Mouse (Mus musculus) G1E (cell line): ENCODE results near the gene Slc9a3r1. TPM values are rescaled to one million over a fixed set of nuclear protein-coding genes. Genes with fewer than 3 reads are reported as not detected.
A peak's percentile ranks its signal among the peaks of the same experiment; 100 is the strongest.

Source experiments
- ATAC-seq: 2 replicates; pipeline ENCODE4 v1.8.0; 2016; ENCODE audit warnings: mild to moderate bottlenecking; ENCODE audit not compliant: insufficient number of reproducible peaks, poor library complexity, low FRiP score, severe bottlenecking; ENCODE audit errors: extremely low read depth
- DNase-seq: peaks from one replicate; pipeline ENCODE4 v3.0.0; 2012; ENCODE audit warnings: low spot score
- H3K27me3 ChIP-seq: 2 replicates; pipeline ENCODE4 v1.6.1; 2012; ENCODE audit warnings: mild to moderate bottlenecking, low read length, inconsistent platforms; ENCODE audit not compliant: insufficient read depth
- H3K36me3 ChIP-seq: replicated peaks from 2 replicates; pipeline ENCODE3; 2012; ENCODE audit warnings: mild to moderate bottlenecking, inconsistent platforms
- H3K4me1 ChIP-seq: 2 replicates; pipeline ENCODE4 v1.6.1; 2012; ENCODE audit warnings: low read depth, low read length, inconsistent platforms, mixed read lengths; ENCODE audit not compliant: insufficient read depth
- H3K4me3 ChIP-seq: 2 replicates; pipeline ENCODE4 v1.5.1; 2012; ENCODE audit warnings: low read depth, mild to moderate bottlenecking, inconsistent platforms, low read length, moderate library complexity, mixed read lengths
- H3K9me3 ChIP-seq: replicated peaks from 2 replicates; pipeline ENCODE4 v1.6.1; 2012; ENCODE audit warnings: inconsistent platforms
- CTCF ChIP-seq: IDR thresholded peaks from 2 replicates; pipeline ENCODE4 v1.5.1; 2012; ENCODE audit warnings: low read depth, low read length, inconsistent platforms, mixed read lengths
- GATA1 ChIP-seq: IDR thresholded peaks from 2 replicates; pipeline ENCODE4 v1.6.1; 2012; ENCODE audit warnings: borderline replicate concordance, low read length, inconsistent platforms, mixed read lengths
- GATA2 ChIP-seq: IDR thresholded peaks from 2 replicates; pipeline ENCODE4 v1.6.1; 2012; ENCODE audit warnings: low read depth, low read length, inconsistent platforms, borderline replicate concordance
- POLR2AphosphoS5 ChIP-seq: IDR thresholded peaks from 2 replicates; pipeline ENCODE4 v1.6.1; 2012; ENCODE audit warnings: low read depth, low read length, inconsistent platforms; ENCODE audit not compliant: insufficient replicate concordance
- TAL1 ChIP-seq: conservative IDR thresholded peaks from 2 replicates; pipeline ENCODE4 v1.6.1; 2012; ENCODE audit warnings: low read depth, low read length, inconsistent platforms, mixed read lengths
- polyA plus RNA-seq: library from polyadenylated mRNA; stranded (reverse); fragments of >175 nt; gene quantifications from 2 replicates; pipeline ENCODE4 v1.2.3, GENCODE M21; 2012
- total RNA-seq, 2 experiments: library from RNA; stranded (forward) in 1 of 2; stranded (reverse) in 1 of 2; fragments of 200-1000 nt in 1 of 2; fragments of >200 nt in 1 of 2; fragmentation: Nextera tagmentation in 1 of 2; gene quantifications; 2 replicates each; pipeline ENCODE4 v1.2.3; 2014 to 2017

Slc9a3r1 gene
- total and polyA plus RNA-seq, 3 experiments: 57.3 to 357 (median 94.5) TPM

DNA sequence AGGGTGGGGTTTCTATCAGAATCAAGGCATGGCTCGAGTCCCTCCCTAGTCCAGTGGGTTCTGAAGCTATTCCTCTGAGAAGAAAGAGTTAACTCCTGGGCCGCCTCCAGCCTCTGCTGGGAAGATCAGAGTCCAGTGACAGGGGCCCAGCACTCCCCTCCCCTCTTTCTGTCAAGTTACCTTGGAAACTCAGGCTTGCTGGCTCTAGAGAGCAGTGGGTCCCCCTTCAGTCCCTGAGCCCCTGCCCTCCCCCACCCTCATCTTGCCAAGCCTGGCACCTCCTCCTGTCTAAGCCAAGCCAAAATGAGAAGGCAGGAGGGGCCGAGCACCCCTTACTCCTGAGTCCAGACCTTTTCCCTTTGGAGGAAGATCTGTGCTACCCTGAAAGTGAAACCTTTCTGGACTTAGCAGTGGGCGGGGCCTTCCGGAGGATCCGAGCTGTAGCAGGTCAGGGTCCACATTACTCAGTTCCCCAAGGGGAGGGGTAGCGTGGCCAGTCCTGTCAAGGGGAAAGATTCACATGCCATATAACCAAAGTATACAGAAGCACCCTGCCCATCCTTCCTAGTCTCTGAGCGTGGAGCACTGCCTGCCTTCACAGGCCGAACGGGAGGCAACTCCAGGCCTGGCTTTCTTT, 14.5 kb downstream of the Slc9a3r1 start:
- no peak for TF ChIP-seq TAL1
- peaks cover 56% of the 10 kb centered on the region for H3K4me1 ChIP-seq
- ATAC-seq: no peak

DNA sequence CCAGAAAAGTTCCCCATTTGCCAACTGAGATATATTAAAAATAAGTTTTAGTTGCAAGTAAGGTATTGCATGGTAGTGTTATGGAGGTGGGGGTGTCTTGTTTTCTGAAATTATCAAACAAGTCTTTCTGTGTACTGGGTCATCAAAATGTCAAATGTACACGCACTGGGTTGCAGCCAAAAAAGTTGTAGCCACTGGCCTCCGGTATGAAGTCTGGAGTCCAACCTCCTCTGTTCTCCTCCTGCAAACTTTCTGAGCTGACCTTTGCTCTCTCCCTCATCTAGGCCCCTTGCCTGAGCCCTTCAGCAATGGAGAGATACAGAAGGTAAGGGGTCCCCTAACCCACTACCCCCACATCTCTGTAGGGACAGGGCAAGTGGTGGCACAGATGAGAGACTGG, 15.6 kb downstream of the Slc9a3r1 start:
- Histone ChIP-seq H3K27me3 (no peaks in the 10 kb centered on the region), H3K36me3 (peaks cover 99% of the 10 kb centered on the region), H3K4me1 (peaks cover 54% of the 10 kb centered on the region), H3K9me3 (no peaks in the 10 kb centered on the region), H3K4me3 (no peak overlapping the region)
- DNase-seq (no peak), ATAC-seq (no peak)
- TF ChIP-seq TAL1: no peak
- TF ChIP-seq GATA2: no peak
- no peak for TF ChIP-seq GATA1
- no peak for TF ChIP-seq CTCF

More for the DNA sequence above, 14.5 kb downstream of the Slc9a3r1 start:
- DNase-seq: no peak
- Histone ChIP-seq H3K9me3 (no peaks in the 10 kb centered on the region), H3K27me3 (no peaks in the 10 kb centered on the region), H3K36me3 (peaks cover 99% of the 10 kb centered on the region), H3K4me3 (no peak overlapping the region)

- TF ChIP-seq POLR2AphosphoS5: no peak
- Histone ChIP-seq H3K4me1 (peaks cover 53% of the 10 kb centered on the region), H3K4me3 (no peak overlapping the region), H3K27me3 (no peaks in the 10 kb centered on the region), H3K9me3 (no peaks in the 10 kb centered on the region), H3K36me3 (peaks cover 99% of the 10 kb centered on the region)
- no peak for DNase-seq
- ATAC-seq: no peak
These were observed 16.1 kb downstream of the Slc9a3r1 start for GRCm38 (mm10) chr11:115179191-115179590.

GRCm38 (mm10) chr11:115179881-115180280, 16.7 kb downstream of the Slc9a3r1 start:
- peaks cover 99% of the 10 kb centered on the region for H3K36me3 ChIP-seq
- H3K4me3 ChIP-seq: no peak overlapping the region
- no peaks in the 10 kb centered on the region for H3K27me3 ChIP-seq
- no peaks in the 10 kb centered on the region for H3K9me3 ChIP-seq
- H3K4me1 ChIP-seq: peaks cover 55% of the 10 kb centered on the region
- ATAC-seq (no peak), DNase-seq (no peak)
- no peak for TF ChIP-seq GATA1

DNA sequence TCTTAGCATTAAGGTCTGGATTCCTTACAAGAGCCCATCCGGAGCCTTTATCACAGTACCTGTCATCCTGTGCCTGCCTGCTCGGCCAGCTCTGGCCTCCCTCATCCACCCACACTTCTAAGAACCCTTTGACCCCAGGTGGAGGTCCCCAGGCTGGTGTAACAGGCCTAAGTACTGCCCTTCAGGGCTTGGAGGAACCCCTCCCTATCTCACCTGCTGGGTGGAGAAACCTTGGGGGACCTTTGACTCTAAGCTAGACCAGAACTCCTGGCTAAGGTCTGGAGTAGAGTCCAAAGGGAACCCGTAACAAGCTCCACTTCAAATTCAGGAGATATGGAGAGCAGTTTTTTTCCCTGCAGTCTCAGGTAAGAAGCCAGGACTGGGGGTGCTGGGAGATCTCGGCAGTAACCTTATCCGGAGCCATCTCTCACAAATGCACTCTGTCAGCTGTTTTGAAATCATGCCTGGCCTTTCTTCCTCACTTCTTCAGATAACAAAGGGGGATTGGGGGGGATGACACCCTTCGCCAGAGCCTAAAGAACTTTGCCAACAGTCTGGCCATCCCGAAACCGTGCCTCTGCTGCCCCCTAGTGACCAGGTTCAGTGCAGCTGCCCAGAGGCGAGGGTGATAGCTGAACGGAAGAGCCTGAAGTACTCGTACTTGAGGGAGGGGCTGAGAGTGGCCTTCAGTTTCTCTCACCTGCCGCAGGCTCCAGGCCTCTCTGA, 18.9 kb downstream of the Slc9a3r1 start:
- ATAC-seq (peak; percentile 24; the same call in 1 of the 2 replicates), DNase-seq (peak; percentile 57)
- Histone ChIP-seq H3K9me3 (no peaks in the 10 kb centered on the region), H3K4me1 (peaks cover 61% of the 10 kb centered on the region), H3K27me3 (no peaks in the 10 kb centered on the region), H3K36me3 (peaks cover 81% of the 10 kb centered on the region), H3K4me3 (no peak overlapping the region)
- TF ChIP-seq GATA2 (no peak), GATA1 (no peak), POLR2AphosphoS5 (no peak), TAL1 (no peak), CTCF (peak; percentile 76)

DNA sequence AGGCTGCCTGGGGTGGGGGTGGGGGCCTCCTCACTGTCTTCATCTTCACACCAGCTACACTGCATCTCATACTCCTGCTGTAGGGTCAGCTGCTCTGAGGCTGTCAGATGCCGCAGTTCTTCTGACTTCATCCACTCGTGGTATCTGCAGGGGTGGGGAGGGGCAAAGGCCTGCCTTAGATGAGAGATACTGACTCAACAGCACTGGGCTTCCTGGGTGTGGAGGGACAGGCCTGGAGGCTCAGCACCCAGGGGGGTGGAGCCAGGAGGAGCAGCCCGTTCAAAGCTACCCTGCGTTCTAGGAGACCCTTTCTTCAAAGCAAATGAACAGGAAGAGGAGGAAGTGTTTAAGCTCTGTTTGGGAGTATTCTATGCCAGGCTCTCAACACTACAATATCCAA, 21.8 kb downstream of the Slc9a3r1 start:
- peaks cover 72% of the 10 kb centered on the region for H3K4me1 ChIP-seq
- DNase-seq (no peak), ATAC-seq (peak; percentile 24)
- H3K36me3 ChIP-seq: peaks cover 66% of the 10 kb centered on the region
- TF ChIP-seq CTCF (no peak), TAL1 (no peak), GATA1 (no peak), POLR2AphosphoS5 (no peak), GATA2 (no peak)
- peaks cover under 1% of the 10 kb centered on the region for H3K9me3 ChIP-seq
- H3K4me3 ChIP-seq: peak overlapping the region; percentile 56; the same call in 1 of the 2 replicates
- no peaks in the 10 kb centered on the region for H3K27me3 ChIP-seq

- TF ChIP-seq GATA2 (no peak), POLR2AphosphoS5 (no peak), GATA1 (no peak), CTCF (no peak), TAL1 (no peak)
- H3K36me3 ChIP-seq: peaks cover 65% of the 10 kb centered on the region
- DNase-seq (peak; percentile 95), ATAC-seq (peak; percentile 77)
- no peaks in the 10 kb centered on the region for H3K27me3 ChIP-seq
- peaks cover 80% of the 10 kb centered on the region for H3K4me1 ChIP-seq
- peaks cover 6% of the 10 kb centered on the region for H3K9me3 ChIP-seq
- peak within 1 kb of the TSS; percentile 81 for H3K4me3 ChIP-seq
These were observed 24.1 kb downstream of the Slc9a3r1 start, which contains the start of gene Tmem104 for GRCm38 (mm10) chr11:115187224-115187639. Tmem104 (plus strand) TSS chr11:115187487.
